Mouse (Mus musculus) NIH3T3 (cell line): ENCODE results near the gene Gripap1.

Experiments used
- DNase-seq: peaks from one replicate; pipeline ENCODE4 v3.0.0-alpha.2; 2012; ENCODE audit warnings: low read depth

The Gripap1 gene

GRCm38 (mm10) chrX:7867141-7867540, 77.6 kb downstream of the Gripap1 start:
- no peak for DNase-seq

DNA sequence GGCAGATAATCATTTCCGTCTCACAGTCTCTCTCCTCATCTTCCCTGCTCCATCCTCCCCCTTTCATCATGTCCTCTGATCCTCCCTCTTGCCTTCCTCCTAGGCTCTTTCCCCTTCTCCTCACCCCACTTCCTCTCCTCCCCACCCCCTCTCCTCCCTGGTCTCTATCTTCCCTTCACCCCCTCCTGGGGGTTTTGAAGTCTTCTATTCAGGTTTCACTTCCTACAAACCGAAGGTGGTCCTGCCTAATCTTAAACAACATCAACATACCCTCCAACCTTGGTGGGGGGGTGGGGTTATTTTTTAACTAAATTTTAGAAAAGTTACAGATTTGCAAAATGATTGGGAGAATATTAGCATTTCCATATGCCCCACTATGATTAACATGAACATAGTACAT, 78.9 kb downstream of the Gripap1 start:
- no peak for DNase-seq

GRCm38 (mm10) chrX:7869826-7870225, 80.3 kb downstream of the Gripap1 start:
- DNase-seq = no peak
